Mouse (Mus musculus) kidney, postnatal 36 days (tissue): ENCODE measurements around the gene Wdr17.

Experiments
- DNase-seq, 2 experiments: peaks; one replicate each; pipeline ENCODE4 v3.0.0; 2021 to 2022; ENCODE audit warnings: mixed read lengths in 2 of 2

Wdr17 gene

DNA sequence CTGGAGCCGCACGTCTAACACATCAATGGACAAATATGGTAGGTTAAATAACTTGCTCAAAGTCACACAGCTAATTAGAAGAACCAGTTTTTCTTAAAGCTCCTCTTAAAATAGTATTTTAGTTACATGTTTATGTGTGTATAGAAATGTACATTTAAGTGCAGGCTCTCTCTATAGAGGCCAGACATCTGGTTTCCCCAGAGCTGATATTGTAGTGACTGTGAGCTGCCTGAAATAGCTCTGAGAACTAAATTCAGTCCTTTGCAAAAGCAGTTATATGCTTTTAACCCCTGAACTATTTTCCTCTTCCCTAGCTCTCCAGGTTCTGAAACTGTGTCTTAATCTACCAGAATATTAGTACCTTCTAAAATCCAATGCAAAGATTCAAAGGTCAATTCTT lies 289.6 kb downstream of the Wdr17 start:
- no peak for DNase-seq

DNA sequence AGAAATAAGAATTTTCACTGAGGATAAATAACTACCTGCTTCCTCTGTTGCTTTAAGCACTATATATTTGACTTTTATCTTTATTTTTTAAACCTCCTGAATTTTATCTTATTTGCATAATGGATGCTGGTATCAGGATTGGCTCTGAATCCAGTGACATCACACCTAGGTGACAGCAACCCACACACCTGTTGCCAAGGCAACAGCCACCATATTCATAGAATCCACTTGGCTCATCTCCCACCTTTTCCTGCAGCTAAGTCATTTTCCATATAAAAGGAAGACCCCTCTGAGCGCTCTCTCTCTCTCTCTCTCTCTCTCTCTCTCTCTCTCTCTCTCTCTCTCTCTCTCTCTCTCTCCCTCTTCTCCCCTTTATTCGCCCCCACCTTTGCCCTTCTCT lies 290.0 kb downstream of the Wdr17 start:
- DNase-seq = no peak

DNA sequence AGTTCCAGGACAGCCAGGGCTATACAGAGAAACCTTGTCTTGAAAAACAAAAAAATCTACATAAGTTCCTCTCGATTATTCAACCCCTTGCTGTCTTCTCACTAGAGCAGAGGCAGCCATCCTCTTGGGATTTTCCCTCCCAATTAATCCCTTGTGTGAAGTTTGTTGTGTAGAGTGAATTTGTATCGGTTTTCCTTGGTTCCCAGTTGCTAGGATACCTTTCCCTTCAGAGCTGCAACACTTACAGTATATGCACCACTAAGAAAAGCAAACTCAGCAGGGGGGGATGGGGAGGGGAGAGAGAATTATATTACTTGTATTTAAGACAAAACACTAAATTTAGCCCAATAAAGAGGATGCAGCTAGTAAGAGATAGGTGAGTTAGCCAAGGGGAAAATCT lies 290.9 kb downstream of the Wdr17 start:
- DNase-seq = no peak

DNA sequence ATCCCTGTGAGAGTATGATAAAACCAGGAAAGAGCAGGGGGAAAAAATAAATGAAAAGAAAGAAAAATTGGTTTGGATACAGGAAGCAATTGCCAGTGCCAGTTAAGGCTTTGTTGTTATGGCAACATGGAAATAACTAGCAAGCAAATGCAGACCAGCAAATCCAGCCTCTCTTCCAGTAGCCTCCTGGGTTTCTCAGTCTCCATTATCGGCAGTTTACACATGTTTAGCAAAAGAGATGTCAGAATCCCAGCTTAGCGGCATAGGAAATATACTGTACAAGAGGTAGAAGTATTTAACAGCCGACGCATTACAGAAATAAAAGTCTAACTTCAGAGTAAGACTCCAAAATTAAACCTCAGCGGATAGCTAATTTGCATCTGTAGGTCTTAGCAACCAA lies 292.4 kb downstream of the Wdr17 start:
- no peak for DNase-seq

DNA sequence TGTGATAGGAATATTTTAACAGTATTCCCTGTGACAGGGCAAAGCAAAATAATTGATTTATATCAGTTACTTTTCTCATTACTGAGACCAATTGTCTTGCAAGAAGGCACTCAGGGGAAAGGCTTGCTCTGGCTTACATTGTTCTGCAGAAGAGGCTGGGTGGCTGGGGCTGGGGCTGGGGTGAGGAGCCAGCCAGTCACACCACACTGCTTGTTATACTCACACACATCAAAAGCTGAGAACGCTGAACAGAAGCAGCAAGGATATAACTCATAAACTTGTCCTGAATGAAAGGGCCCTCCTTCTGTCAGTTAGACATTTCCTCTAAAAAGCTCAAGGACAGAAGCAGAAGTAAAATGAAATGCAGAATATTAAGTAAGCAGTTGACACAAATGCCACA lies 304.1 kb downstream of the Wdr17 start:
- DNase-seq = no peak

DNA sequence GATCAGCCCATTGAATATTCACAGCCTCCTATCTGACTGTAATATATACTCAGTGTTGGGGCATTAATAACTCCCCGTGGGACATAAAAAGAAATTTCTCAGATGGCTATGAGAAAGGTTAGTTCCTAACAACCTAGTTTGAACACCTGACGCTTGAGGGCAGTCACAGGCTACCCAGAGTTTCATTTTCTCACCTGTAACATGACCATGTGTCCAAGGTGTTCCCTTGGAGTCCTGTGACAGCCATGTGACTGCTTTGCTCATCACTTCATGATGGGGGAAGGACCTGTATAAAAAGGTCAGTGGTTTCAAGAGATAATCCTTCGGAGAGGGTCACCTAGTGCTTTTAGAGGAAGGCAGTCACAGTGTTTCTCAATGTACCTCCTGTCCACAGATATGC lies 305.5 kb downstream of the Wdr17 start:
- DNase-seq = no peak
